Mouse (Mus musculus): Measurements from ENCODE around the gene B4gat1. TPM values are rescaled to one million over a fixed set of nuclear protein-coding genes. Genes with fewer than 3 reads are reported as not detected.

The B4gat1 gene
- total and polyA plus RNA-seq, 3 experiments: 6.9 to 9.6 TPM; not detected in 1

DNA sequence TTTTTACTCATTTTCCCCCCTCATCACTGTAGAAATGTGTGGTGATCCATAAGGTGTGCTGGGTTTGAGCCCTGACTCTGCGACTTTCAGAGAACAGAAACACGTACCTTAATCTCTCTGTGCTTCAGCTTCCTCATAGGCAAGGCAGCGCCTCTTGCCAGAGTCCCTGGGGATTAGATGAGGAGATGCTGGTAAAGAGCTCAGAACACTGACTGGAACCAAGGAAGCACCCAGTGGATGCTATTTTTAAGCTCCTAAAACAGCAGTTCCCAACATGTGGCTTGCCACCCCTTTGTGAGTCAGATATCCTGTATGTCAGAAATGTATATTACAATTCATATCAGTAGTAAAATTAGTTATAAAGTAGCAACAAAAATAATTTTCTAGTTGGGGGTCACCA lies 20.4 kb upstream of the B4gat1 start:
- no peak overlapping the region for H3K9ac ChIP-seq (ENCODE audit: control insufficient read depth, low read depth, low read length, poor library complexity, severe bottlenecking)
- H3K4me1 ChIP-seq (ENCODE audit: control insufficient read depth in 1 of 2, insufficient read depth in 2 of 2, low read length in 2 of 2): peaks cover 0 to 8% of the 10 kb centered on the region in 2 experiments; a peak in 2 of 4 replicates
- no peak for DNase-seq (ENCODE audit: low read depth, low spot score)
- H3K9me3 ChIP-seq (replicated peaks; ENCODE audit: insufficient read depth, low read length): no peaks in the 10 kb centered on the region
- no peaks in the 10 kb centered on the region for H3K79me2 ChIP-seq (ENCODE audit: control insufficient read depth, insufficient read depth, low read length, poor library complexity)
- no peak for TF ChIP-seq MAZ (IDR thresholded peaks at IDR 0.05; ENCODE audit: low read depth, low read length)
- no peak for TF ChIP-seq ZMIZ1 (IDR thresholded peaks at IDR 0.05; ENCODE audit: low read depth, low read length)
- TF ChIP-seq NRF1 (IDR thresholded peaks at IDR 0.05; ENCODE audit: insufficient read depth, low read depth, low read length, poor library complexity, severe bottlenecking): no peak
- H3K27ac ChIP-seq (ENCODE audit: control insufficient read depth, low read depth, low read length): no peak overlapping the region
- no peaks in the 10 kb centered on the region for H3K27me3 ChIP-seq (ENCODE audit: control insufficient read depth in 1 of 2, insufficient read depth in 2 of 2, low read length in 2 of 2)
- no peak overlapping the region for H3K4me3 ChIP-seq (ENCODE audit: control insufficient read depth in 1 of 2, insufficient read depth in 1 of 2, low read depth in 2 of 2, low read length in 2 of 2)
- peaks cover 0 to 5% of the 10 kb centered on the region in 2 experiments; a peak in 1 of 4 replicates for H3K36me3 ChIP-seq (ENCODE audit: control insufficient read depth in 1 of 2, insufficient read depth in 2 of 2, low read length in 2 of 2)

DNA sequence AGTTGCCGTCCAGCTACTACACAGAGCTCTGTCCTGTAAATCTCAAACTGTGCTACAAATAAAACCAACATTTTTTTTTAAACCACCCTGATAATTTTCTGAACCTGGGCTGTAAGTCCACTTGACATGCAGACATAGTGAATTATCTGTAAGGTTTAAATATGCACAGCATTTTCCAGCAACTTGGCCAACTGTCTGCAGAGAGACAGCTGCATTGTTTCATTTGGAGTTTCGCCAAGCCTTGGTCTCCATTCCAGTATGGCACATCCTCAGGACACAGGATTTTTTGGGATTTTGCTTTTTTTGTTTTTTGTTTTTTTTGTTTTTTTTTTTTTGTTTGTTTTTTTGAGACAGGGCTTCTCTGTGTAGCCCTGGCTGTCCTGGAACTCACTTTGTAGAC lies 17.2 kb upstream of the B4gat1 start:
- no peak for DNase-seq (ENCODE audit: low read depth, low spot score)
- Histone ChIP-seq H3K9ac (ENCODE audit: control insufficient read depth, low read depth, low read length, poor library complexity, severe bottlenecking) (no peak overlapping the region), H3K9me3 (replicated peaks; ENCODE audit: insufficient read depth, low read length) (no peaks in the 10 kb centered on the region), H3K27ac (ENCODE audit: control insufficient read depth, low read depth, low read length) (no peak overlapping the region), H3K4me1 (ENCODE audit: control insufficient read depth in 1 of 2, insufficient read depth in 2 of 2, low read length in 2 of 2) (peaks cover 0 to 6% of the 10 kb centered on the region in 2 experiments; a peak in 2 of 4 replicates), H3K27me3 (ENCODE audit: control insufficient read depth in 1 of 2, insufficient read depth in 2 of 2, low read length in 2 of 2) (no peaks in the 10 kb centered on the region), H3K36me3 (ENCODE audit: control insufficient read depth in 1 of 2, insufficient read depth in 2 of 2, low read length in 2 of 2) (peaks cover 0 to 5% of the 10 kb centered on the region in 2 experiments; a peak in 1 of 4 replicates), H3K4me3 (ENCODE audit: control insufficient read depth in 1 of 2, insufficient read depth in 1 of 2, low read depth in 2 of 2, low read length in 2 of 2) (no peak overlapping the region), H3K79me2 (ENCODE audit: control insufficient read depth, insufficient read depth, low read length, poor library complexity) (no peaks in the 10 kb centered on the region; the same call in 1 of the 2 replicates)
- TF ChIP-seq MAX (IDR thresholded peaks at IDR 0.05; ENCODE audit: low read length) (no peak), TBP (IDR thresholded peaks at IDR 0.05; ENCODE audit: low read depth, low read length) (no peak), POLR2AphosphoS2 (IDR thresholded peaks at IDR 0.05; ENCODE audit: low read length) (no peak), POLR2AphosphoS5 (IDR thresholded peaks at IDR 0.05; ENCODE audit: borderline replicate concordance, low read depth, low read length) (no peak), SMC3 (IDR thresholded peaks at IDR 0.05; ENCODE audit: low read depth, low read length) (no peak), ZC3H11A (IDR thresholded peaks at IDR 0.05; ENCODE audit: low read depth, low read length) (no peak), USF1 (IDR thresholded peaks at IDR 0.05; ENCODE audit: low read depth, low read length) (no peak), MEF2A (IDR thresholded peaks at IDR 0.05; ENCODE audit: extremely low read depth, insufficient replicate concordance, low read depth, low read length, poor library complexity, severe bottlenecking) (no peak), HCFC1 (IDR thresholded peaks at IDR 0.05; ENCODE audit: low read depth, low read length) (no peak), RAD21 (IDR thresholded peaks at IDR 0.05; ENCODE audit: low read depth, low read length) (no peak), TCF12 (IDR thresholded peaks at IDR 0.05; ENCODE audit: low read depth, low read length) (no peak), MYC (IDR thresholded peaks at IDR 0.05; ENCODE audit: low read depth, low read length) (no peak), CHD1 (IDR thresholded peaks at IDR 0.05; ENCODE audit: low read depth, low read length) (no peak), E2F4 (IDR thresholded peaks at IDR 0.05; ENCODE audit: borderline replicate concordance, low read depth, low read length) (no peak), UBTF (IDR thresholded peaks at IDR 0.05; ENCODE audit: borderline replicate concordance, insufficient read depth, low read depth, low read length) (no peak), MXI1 (IDR thresholded peaks at IDR 0.05; ENCODE audit: low read depth, low read length) (no peak), ZNF384 (IDR thresholded peaks at IDR 0.05; ENCODE audit: low read depth, low read length) (no peak), ETS1 (IDR thresholded peaks at IDR 0.05; ENCODE audit: low read depth, low read length) (no peak), USF2 (IDR thresholded peaks at IDR 0.05; ENCODE audit: borderline replicate concordance in 1 of 2, insufficient read depth in 1 of 2, low read depth in 1 of 2, low read length in 2 of 2) (no peak)

Measured in MEL (cell line).